Mouse (Mus musculus) lung, postnatal 10 days (tissue): ENCODE results near the gene Mum1.

ENCODE experiments used
- DNase-seq: peaks from one replicate; pipeline ENCODE4 v3.0.0; 2021

Mum1 gene

DNA sequence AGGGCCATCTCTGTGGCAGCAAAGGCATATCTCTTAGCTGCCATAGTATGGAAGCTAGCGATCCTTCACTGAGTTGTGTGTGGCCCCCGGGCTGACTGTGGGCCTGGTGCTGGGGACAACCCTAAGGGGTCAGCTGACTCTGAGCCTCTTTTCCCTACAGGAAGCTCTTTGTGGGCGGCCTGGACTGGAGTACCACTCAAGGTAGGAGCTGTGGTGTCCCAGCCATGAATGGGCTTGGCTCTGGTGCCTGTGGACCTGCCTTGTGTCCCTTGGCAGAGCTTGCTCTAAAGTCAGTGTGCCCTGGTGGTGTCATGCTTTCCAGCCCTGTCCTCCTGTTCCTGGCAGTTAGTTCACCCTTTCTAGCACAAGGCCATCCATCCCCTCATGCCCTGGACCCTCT is 47.6 kb downstream of the Mum1 start:
- DNase-seq = no peak

DNA sequence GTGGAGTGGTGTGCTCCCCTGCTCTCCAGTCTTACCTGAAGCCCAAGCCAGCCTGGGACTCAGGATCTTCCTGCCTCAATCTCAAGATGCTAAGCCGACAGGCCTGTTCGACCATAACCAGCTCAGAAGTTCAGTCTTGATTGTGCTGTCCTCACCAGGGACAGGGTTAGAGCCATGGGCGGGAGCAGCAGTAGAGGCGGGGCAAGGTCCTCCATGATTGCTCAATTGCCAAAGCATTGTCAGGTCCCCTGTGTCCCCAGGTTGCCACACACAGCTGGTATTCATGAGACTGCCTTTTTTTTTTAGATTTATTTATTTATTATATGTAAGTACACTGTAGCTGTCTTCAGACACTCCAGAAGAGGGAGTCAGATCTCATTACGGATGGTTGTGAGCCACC is 50.0 kb downstream of the Mum1 start:
- no peak for DNase-seq

DNA sequence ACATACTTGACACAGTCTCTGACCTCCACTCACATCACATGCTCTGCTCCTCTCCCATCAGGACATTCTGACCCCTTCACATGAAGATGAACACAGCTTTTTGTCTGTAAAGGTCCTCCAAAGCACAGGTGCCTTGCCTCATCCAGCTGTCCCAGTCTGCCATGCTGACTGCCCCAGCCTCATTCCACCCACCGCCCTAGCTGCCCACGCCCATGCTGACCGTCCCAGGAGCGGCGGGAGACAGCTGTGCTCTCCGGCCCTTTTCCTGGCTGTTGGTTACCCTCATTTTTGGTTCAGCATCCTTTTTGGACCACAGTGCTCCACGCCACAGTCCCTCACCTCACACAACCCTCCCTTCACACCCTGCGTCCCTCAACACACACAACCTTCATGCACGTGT is 52.2 kb downstream of the Mum1 start:
- DNase-seq = no peak

DNA sequence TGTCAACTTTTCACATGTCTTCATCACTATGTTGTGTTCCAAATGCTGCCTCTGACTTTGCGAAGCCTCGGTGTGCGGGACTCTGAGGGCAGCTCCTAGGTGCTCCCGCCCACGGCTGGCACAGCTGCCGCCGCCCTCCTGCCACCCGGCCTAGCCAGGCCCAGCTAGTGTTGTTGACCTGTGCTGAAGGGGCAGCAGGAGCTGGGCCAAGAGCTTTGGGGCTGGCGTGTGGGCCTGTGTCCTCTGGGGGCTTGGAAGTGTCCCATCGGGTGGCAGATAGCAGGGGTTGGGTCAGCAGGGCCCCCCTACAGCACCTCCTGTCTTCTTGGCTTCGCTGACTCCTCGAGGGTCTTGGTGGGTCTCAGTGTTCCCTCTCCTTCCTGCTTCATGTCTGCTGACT is 53.0 kb downstream of the Mum1 start:
- DNase-seq = no peak

DNA sequence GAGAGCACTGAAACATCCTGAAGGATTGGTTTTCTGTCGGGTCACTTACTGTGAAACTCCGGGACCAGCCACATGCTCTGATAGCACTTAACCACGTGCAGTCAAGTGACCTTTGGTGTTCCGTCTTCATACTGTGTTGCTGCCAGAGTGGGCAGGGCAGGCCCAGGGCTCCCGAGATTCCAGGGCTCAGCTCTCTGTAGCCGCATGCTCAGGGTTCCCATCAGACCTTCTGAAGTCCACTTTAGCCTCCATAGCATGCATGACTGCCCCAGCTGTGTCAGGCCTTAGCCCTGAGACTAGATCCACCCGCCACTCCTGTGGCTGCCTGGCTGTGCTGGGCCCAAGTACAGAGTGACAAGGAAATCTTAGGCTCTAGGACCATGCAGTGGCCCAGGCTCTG is 55.1 kb downstream of the Mum1 start:
- no peak for DNase-seq

DNA sequence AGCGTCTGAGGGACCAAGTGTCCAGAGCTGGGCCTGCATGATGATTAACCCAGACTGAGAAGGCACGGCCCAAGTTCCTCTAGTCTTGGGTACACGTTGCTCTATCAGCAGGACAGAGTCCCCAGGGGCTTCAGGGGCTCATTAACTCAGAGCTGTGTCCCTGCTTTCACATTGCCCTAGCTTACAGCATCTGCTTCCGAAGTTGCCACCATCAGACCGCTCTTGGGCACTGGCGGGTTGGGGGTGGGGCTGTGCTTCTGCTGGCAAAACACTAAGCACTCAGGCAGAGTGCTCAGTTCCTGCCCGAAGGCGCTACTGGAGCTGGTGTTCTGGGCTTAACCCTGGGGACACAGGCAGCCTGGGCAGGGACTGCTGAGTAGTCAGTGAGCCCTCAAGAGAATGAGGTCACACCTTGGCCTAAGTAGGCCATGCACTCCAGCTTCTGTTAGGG is 55.7 kb downstream of the Mum1 start:
- DNase-seq = peak; percentile 77

DNA sequence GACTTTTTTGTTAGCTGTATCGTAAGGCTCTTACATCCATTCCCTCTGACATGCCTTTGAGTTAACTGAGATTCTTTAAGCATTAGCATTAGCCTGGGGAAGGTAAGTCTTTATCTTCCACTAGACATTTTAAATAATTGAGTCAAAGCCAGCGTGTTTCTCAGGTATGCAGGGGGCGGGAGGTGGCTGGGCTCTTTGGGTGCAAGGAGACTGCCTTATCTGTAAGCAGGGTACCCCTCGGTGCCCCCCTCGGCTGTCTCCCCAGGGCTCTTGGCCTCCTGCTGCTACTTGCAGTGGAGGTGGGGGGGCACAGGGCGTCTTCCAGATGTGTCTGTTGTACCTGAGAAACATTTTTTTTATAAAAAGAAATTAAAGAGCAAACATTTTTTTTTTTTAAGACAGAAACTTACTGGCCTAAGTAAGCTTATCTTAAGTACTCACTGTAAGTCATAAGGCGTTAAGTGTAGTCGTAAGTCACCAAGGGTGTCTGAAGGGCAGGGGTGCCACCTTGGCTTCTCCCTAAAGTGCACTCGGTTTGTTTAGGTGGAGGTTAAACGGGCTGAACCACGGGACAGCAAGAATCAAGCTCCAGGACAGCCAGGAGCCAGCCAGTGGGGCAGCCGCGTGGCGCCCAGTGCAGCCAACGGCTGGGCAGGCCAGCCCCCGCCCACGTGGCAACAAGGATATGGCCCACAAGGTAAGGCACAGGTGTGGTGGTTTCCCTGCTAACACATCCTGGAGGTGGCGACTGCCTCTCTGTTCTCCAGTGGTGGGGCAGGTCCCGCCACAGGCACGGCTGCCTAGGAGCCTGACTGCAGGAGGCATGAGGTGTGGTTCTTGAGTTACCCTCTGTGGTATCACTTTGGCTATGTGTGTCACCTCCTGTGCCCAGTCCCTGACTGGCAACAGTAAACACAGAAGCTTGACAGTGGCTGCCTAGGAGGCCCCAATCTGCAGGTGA is 56.5 kb downstream of the Mum1 start:
- DNase-seq = peak; percentile 56

DNA sequence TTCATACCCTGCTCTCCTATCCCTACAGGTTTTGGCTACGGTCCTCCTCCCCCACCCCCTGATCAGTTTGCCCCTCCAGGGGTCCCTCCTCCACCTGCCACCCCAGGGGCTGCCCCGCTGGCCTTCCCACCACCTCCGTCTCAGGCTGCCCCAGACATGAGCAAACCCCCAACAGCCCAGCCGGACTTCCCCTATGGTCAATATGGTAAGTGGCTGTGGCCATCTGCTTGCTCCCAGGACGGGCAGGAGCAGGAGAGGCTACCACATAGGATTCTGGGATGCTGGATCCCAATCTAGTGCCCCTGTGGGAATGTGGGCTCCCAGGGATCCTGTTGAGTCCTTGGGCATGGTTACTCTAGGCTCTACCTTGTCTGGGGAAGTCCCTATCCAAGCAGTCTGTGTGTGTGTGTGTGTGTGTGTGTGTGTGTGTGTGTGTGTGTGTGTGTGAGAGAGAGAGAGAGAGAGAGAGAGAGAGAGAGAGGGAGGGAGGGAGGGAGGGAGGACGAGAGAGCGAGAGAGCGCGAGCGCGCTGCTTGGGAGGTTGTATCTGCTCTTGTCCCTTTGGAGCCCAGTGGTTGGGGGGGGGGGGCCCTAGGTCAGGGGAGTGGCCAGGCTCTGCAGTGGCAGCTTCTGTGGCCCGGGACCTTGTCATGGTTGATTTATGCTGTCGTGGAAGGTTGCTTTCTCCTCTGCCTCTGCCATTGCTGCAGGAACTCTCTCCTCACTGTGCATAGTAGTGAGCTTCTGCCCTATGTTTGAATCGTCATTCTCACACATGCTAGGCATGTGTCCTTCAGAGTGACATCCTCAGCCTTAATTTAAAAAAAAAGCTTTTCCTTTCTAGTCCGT is 59.2 kb downstream of the Mum1 start:
- DNase-seq = no peak

DNA sequence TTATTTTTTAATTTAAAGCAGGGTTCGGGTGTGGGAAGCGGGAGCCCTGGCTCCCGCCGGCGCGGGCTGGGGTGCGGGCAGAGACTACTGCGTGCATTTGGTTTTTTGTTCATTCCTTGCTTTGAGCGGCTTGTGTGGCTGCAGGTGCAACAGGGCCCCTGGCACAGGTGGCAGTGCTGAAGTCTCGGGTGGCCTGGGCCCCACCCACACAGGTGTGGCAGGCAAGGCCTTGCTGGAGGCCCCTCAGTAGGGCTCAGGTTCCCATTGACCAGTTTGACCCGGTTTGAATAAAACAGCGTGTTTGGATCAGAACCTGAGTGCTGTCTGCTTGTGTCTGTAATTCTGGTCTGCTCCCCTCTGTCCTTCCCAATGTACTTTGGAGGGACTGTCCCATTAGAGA is 61.9 kb downstream of the Mum1 start:
- no peak for DNase-seq

DNA sequence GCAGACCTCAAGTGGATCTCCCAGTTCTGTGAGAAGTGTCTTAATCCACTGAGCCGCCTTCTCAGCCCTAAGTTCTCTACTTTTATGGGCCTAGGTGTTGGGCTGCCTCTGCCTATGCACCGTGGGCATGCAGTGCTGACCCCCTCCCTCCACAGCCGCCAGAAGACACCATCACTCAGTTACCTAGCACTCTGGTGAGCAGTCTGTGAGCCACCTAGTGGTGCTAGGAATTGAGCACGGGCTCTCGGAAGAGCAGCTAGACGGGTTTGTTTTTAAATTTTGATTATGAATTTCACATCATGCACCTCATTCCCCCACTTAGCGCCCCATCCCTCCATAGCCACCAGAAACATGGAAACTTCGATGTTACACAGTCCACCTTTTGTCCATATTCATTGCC is 62.4 kb downstream of the Mum1 start:
- DNase-seq = no peak

DNA sequence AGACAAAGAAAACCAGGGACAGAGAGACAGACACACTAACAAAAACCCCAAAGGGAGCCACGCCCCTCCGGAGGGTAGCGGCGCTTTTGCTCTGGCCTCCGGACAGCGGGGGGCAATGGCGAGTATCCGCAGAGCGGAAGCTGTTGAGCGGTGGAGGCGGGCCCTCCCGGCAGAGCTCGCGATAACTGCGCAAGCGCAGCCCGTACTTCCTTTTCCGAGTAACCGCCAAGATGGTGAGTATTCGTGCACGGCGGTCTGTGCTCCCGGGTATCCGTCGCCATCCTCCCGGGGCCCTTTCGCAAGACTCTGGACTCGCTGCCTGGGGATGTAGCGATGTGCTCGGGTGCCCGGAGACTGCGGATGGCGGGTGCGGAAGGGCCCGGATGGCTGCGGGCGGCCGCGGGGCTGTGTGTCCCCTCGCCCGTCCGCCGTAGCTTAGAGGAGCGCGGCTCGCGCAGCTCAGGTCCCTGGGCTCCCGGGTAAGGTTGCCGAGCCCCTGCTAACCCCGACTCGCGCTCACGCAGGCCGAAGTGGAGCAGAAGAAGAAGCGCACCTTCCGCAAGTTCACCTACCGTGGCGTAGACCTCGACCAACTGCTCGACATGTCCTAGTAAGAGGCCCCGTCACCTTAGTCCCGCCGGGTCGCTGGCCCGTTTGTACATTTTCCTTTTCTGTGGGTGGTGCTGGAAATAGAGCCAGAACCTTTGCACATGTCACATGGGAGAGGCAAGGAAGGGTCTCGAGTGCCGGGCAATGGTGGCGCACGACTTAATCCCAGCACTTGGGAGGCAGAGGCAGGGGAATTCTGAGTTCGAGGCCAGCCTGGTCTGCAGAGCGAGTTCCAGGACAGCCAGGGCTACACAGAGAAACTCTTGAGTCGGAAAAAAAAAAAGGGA is 66.3 kb downstream of the Mum1 start, which contains the start of gene Rps15:
Gene Rps15 (plus strand): TSS at position 203 of the 896 bp plus-strand sequence.
- DNase-seq = peak; percentile 98

DNA sequence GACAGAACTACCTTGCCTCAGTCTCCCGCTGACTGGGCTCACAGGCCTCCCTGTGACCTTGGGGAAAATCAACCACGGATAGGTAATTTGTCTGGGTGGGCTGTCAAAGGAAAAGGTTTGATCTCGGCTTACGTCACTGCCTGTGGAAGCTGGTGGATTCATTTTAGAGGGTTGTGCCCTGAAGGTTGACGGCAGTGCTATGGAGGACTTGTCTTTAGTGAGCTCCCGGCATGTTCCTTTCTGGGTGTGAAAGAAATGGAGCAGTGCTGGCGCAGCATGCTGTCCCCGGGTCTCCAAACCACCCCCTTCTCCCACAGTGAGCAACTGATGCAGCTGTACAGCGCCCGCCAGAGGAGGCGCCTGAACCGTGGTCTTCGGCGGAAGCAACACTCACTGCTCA is 67.1 kb downstream of the Mum1 start:
- DNase-seq = no peak
